Mouse (Mus musculus) erythroblast, embryonic 14.5 days (primary cell): Measurements from ENCODE around the gene Zfp275. TPM values are rescaled to one million over a fixed set of nuclear protein-coding genes. Genes with fewer than 3 reads are reported as not detected.

Source experiments
- H3K27me3 ChIP-seq: 2 replicates; pipeline ENCODE4 v1.6.1; 2012; ENCODE audit warnings: inconsistent platforms; ENCODE audit not compliant: control insufficient read depth
- H3K36me3 ChIP-seq: 2 replicates; pipeline ENCODE4 v1.6.1; 2012; ENCODE audit warnings: mild to moderate bottlenecking, inconsistent platforms; ENCODE audit not compliant: control insufficient read depth
- H3K4me1 ChIP-seq: 2 replicates; pipeline ENCODE4 v1.6.1; 2012; ENCODE audit warnings: inconsistent platforms; ENCODE audit not compliant: control insufficient read depth
- H3K4me3 ChIP-seq: replicated peaks from 2 replicates; pipeline ENCODE3; 2012; ENCODE audit warnings: moderate library complexity, mild to moderate bottlenecking, inconsistent platforms
- H3K9me3 ChIP-seq: 2 replicates; pipeline ENCODE4 v1.6.1; 2012; ENCODE audit warnings: low read length, inconsistent platforms, mixed read lengths; ENCODE audit not compliant: control insufficient read depth
- GATA1 ChIP-seq: IDR thresholded peaks from 2 replicates; pipeline ENCODE4 v1.6.1; 2012; ENCODE audit warnings: low read length, inconsistent platforms, mixed read lengths
- TAL1 ChIP-seq: IDR thresholded peaks from 3 replicates; pipeline ENCODE4 v1.6.1; 2012; ENCODE audit warnings: low read length, inconsistent platforms, mixed read lengths
- polyA plus RNA-seq: library from polyadenylated mRNA; stranded (reverse); fragments of >175 nt; gene quantifications from 2 replicates; pipeline ENCODE4 v1.2.3, GENCODE M21; 2012

Gene Zfp275
- polyA plus RNA-seq, 1 experiment = 0.02 TPM

- no peak for TF ChIP-seq TAL1
- no peak for TF ChIP-seq GATA1
- Histone ChIP-seq H3K36me3 (no peaks in the 10 kb centered on the region), H3K4me3 (no peak overlapping the region), H3K4me1 (no peaks in the 10 kb centered on the region), H3K27me3 (peaks cover 2% of the 10 kb centered on the region; the same call in 1 of the 2 replicates), H3K9me3 (peaks cover 6% of the 10 kb centered on the region)
These were observed 58.5 kb downstream of the Zfp275 start for GRCm38 (mm10) chrX:73400951-73401350.

DNA sequence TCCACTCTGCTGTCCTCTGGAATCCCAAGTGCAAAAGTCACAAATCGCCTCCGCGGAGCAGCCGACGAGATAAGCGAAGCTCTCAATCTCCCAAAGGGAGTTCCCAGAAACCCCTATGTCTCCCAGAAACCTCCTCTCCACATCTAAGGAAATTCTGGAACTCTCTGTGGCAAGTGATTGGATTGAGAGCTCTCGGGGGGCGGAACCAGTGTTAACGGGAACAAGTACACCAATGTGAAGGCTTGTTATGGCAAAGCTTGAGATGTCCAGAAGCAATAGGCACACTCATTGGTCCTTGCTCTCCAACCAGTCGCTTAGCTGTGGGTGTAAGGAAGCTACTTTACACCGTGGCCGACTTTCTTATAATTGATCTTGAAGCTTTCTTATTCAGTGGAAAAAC, 59.2 kb downstream of the Zfp275 start:
- H3K36me3 ChIP-seq = no peaks in the 10 kb centered on the region
- H3K9me3 ChIP-seq = peaks cover 6% of the 10 kb centered on the region
- H3K4me1 ChIP-seq = no peaks in the 10 kb centered on the region
- no peak overlapping the region for H3K4me3 ChIP-seq
- H3K27me3 ChIP-seq = peaks cover 2% of the 10 kb centered on the region; the same call in 1 of the 2 replicates
- TF ChIP-seq GATA1 (no peak), TAL1 (no peak)

Other genes with a start within 250 kb of the Zfp275 start
- not detected in 2 replicates for gene Xlr3a, start 245.5 kb upstream of the Zfp275 start, polyA plus RNA-seq
- not detected in 2 replicates for gene Gm14685, start 225.6 kb upstream of the Zfp275 start, polyA plus RNA-seq
- not detected in 2 replicates for gene Xlr5b, start 193.8 kb upstream of the Zfp275 start, polyA plus RNA-seq
- gene DXBay18, start 193.2 kb upstream of the Zfp275 start, polyA plus RNA-seq = not detected in 2 replicates
- not detected in 2 replicates for gene Spin2d, start 165.6 kb upstream of the Zfp275 start, polyA plus RNA-seq
- gene Xlr3b, start 150.4 kb upstream of the Zfp275 start, polyA plus RNA-seq = not detected in 2 replicates
- not detected in 2 replicates for gene Xlr4b, start 128.3 kb upstream of the Zfp275 start, polyA plus RNA-seq
- 0.45 and 0.53 TPM in 2 replicates for gene F8a, start 114.3 kb upstream of the Zfp275 start, polyA plus RNA-seq
- gene Xlr4c, start 99.5 kb upstream of the Zfp275 start, polyA plus RNA-seq = 0.19 TPM in 1 of 2 replicates, not detected in the other
- not detected in 2 replicates for gene Xlr3c, start 77.2 kb upstream of the Zfp275 start, polyA plus RNA-seq
- not detected in 2 replicates for gene Xlr5a, start 49.6 kb upstream of the Zfp275 start, polyA plus RNA-seq
- not detected in 2 replicates for gene Xlr5c, start 49.6 kb upstream of the Zfp275 start, polyA plus RNA-seq
- gene Gm45015, start 5.8 kb upstream of the Zfp275 start, polyA plus RNA-seq = not detected in 2 replicates
- gene Gm18336, start 56.1 kb downstream of the Zfp275 start, polyA plus RNA-seq = not detected in 2 replicates
- gene Zfp92, start 68.5 kb downstream of the Zfp275 start, polyA plus RNA-seq = not detected in 2 replicates
- not detected in 2 replicates for gene Trex2, start 92.7 kb downstream of the Zfp275 start, polyA plus RNA-seq
- 0.72 and 1.1 TPM in 2 replicates for gene Haus7, start 116.4 kb downstream of the Zfp275 start, polyA plus RNA-seq
- gene Bgn, start 141.0 kb downstream of the Zfp275 start, polyA plus RNA-seq = 0.01 and 0.04 TPM in 2 replicates
- not detected in 2 replicates for gene Atp2b3, start 160.5 kb downstream of the Zfp275 start, polyA plus RNA-seq